Mouse (Mus musculus) thymus, adult 18-20 months (tissue): ENCODE data around the gene Bdnf.

Source experiments
- DNase-seq, 2 experiments: peaks; one replicate each; pipeline ENCODE4 v3.0.0; 2022; ENCODE audit warnings: mixed read lengths in 2 of 2

Bdnf gene

GRCm38 (mm10) chr2:109709346-109709745 is 34.8 kb downstream of the Bdnf start:
- DNase-seq = no peak

GRCm38 (mm10) chr2:109711049-109711448 is 36.5 kb downstream of the Bdnf start:
- DNase-seq = no peak

- no peak for DNase-seq
These were observed 50.8 kb downstream of the Bdnf start for GRCm38 (mm10) chr2:109725261-109725660.

- no peak for DNase-seq
These were observed 51.3 kb downstream of the Bdnf start for GRCm38 (mm10) chr2:109725831-109726230.

- DNase-seq = no peak
These were observed 54.7 kb downstream of the Bdnf start for GRCm38 (mm10) chr2:109729221-109729620.

GRCm38 (mm10) chr2:109733201-109734039 is 58.9 kb downstream of the Bdnf start:
- no peak for DNase-seq

- no peak for DNase-seq
These were observed 59.7 kb downstream of the Bdnf start for GRCm38 (mm10) chr2:109734228-109734627.

GRCm38 (mm10) chr2:109734666-109735065 is 60.2 kb downstream of the Bdnf start:
- DNase-seq = no peak

- DNase-seq = no peak
These were observed 60.8 kb downstream of the Bdnf start for GRCm38 (mm10) chr2:109735347-109735746.

GRCm38 (mm10) chr2:109736306-109736705 is 61.8 kb downstream of the Bdnf start:
- no peak for DNase-seq

- no peak for DNase-seq
These were observed 63.8 kb downstream of the Bdnf start for GRCm38 (mm10) chr2:109738331-109738730.

- no peak for DNase-seq
These were observed 68.9 kb downstream of the Bdnf start for GRCm38 (mm10) chr2:109743208-109743960.

- DNase-seq = no peak
These were observed 71.7 kb downstream of the Bdnf start for GRCm38 (mm10) chr2:109746223-109746622.

GRCm38 (mm10) chr2:109748412-109748811 is 73.9 kb downstream of the Bdnf start:
- no peak for DNase-seq

- no peak for DNase-seq
These were observed 74.3 kb downstream of the Bdnf start for GRCm38 (mm10) chr2:109748815-109749214.

GRCm38 (mm10) chr2:109749964-109750363 is 75.5 kb downstream of the Bdnf start:
- DNase-seq = no peak

- DNase-seq = no peak
These were observed 76.0 kb downstream of the Bdnf start for GRCm38 (mm10) chr2:109750484-109750883.

GRCm38 (mm10) chr2:109756305-109756704 is 81.8 kb downstream of the Bdnf start:
- no peak for DNase-seq

GRCm38 (mm10) chr2:109766772-109767171 is 92.3 kb downstream of the Bdnf start:
- no peak for DNase-seq

GRCm38 (mm10) chr2:109768814-109769213 is 94.3 kb downstream of the Bdnf start:
- no peak for DNase-seq

- no peak for DNase-seq
These were observed 101.9 kb downstream of the Bdnf start for GRCm38 (mm10) chr2:109776374-109776773.
